Mouse (Mus musculus): ENCODE measurements around the gene Asrgl1. TPM values are rescaled to one million over a fixed set of nuclear protein-coding genes. Genes with fewer than 3 reads are reported as not detected.
A peak's percentile ranks its signal among the peaks of the same experiment; 100 is the strongest.

The Asrgl1 gene
- polyA plus RNA-seq, 1 experiment = 3.3 TPM

GRCm38 (mm10) chr19:9074424-9074823, 61.0 kb downstream of the Asrgl1 start:
- peaks cover 43% of the 10 kb centered on the region for H3K4me1 ChIP-seq (ENCODE audit: control insufficient read depth, insufficient read depth, low read length)
- TF ChIP-seq POLR2A (IDR thresholded peaks at IDR 0.05; ENCODE audit: low read depth, low read length) (no peak), CTCF (IDR thresholded peaks at IDR 0.05; ENCODE audit: borderline replicate concordance, insufficient read depth, low read length) (no peak)
- H3K4me3 ChIP-seq (ENCODE audit: insufficient read depth, low read length) = no peak overlapping the region
- peak overlapping the region; percentile 96 for H3K27ac ChIP-seq (ENCODE audit: insufficient read depth, low read length)

GRCm38 (mm10) chr19:9073776-9074411, 61.5 kb downstream of the Asrgl1 start:
- Histone ChIP-seq H3K4me1 (ENCODE audit: control insufficient read depth, insufficient read depth, low read length) (peaks cover 39% of the 10 kb centered on the region), H3K4me3 (ENCODE audit: insufficient read depth, low read length) (no peak overlapping the region), H3K27ac (ENCODE audit: insufficient read depth, low read length) (peak overlapping the region; percentile 96)
- TF ChIP-seq POLR2A (IDR thresholded peaks at IDR 0.05; ENCODE audit: low read depth, low read length) = no peak
- TF ChIP-seq CTCF (IDR thresholded peaks at IDR 0.05; ENCODE audit: borderline replicate concordance, insufficient read depth, low read length) = no peak

GRCm38 (mm10) chr19:9072157-9072530, 63.3 kb downstream of the Asrgl1 start:
- Histone ChIP-seq H3K27ac (ENCODE audit: insufficient read depth, low read length) (peak overlapping the region; percentile 83), H3K4me3 (ENCODE audit: insufficient read depth, low read length) (no peak overlapping the region), H3K4me1 (ENCODE audit: control insufficient read depth, insufficient read depth, low read length) (peaks cover 36% of the 10 kb centered on the region)
- TF ChIP-seq CTCF (IDR thresholded peaks at IDR 0.05; ENCODE audit: borderline replicate concordance, insufficient read depth, low read length) (no peak), POLR2A (IDR thresholded peaks at IDR 0.05; ENCODE audit: low read depth, low read length) (no peak)

GRCm38 (mm10) chr19:9071456-9072156, 63.8 kb downstream of the Asrgl1 start:
- H3K27ac ChIP-seq (ENCODE audit: insufficient read depth, low read length) = peak overlapping the region; percentile 83
- TF ChIP-seq POLR2A (IDR thresholded peaks at IDR 0.05; ENCODE audit: low read depth, low read length) (no peak), CTCF (IDR thresholded peaks at IDR 0.05; ENCODE audit: borderline replicate concordance, insufficient read depth, low read length) (no peak)
- H3K4me1 ChIP-seq (ENCODE audit: control insufficient read depth, insufficient read depth, low read length) = peaks cover 31% of the 10 kb centered on the region
- no peak overlapping the region for H3K4me3 ChIP-seq (ENCODE audit: insufficient read depth, low read length)

- Histone ChIP-seq H3K27ac (ENCODE audit: insufficient read depth, low read length) (peak overlapping the region; percentile 83), H3K4me3 (ENCODE audit: insufficient read depth, low read length) (no peak overlapping the region)
- TF ChIP-seq CTCF (IDR thresholded peaks at IDR 0.05; ENCODE audit: borderline replicate concordance, insufficient read depth, low read length) (no peak), POLR2A (IDR thresholded peaks at IDR 0.05; ENCODE audit: low read depth, low read length) (no peak)
Measured at GRCm38 (mm10) chr19:9070316-9070715, 65.1 kb downstream of the Asrgl1 start.

GRCm38 (mm10) chr19:9069687-9070307, 65.6 kb downstream of the Asrgl1 start:
- TF ChIP-seq CTCF (IDR thresholded peaks at IDR 0.05; ENCODE audit: borderline replicate concordance, insufficient read depth, low read length) = no peak
- TF ChIP-seq POLR2A (IDR thresholded peaks at IDR 0.05; ENCODE audit: low read depth, low read length) = no peak
- peak overlapping the region; percentile 83; the same call in 1 of the 2 replicates for H3K27ac ChIP-seq (ENCODE audit: insufficient read depth, low read length)

More at GRCm38 (mm10) chr19:9070316-9070715, 65.1 kb downstream of the Asrgl1 start:
- peaks cover 37% of the 10 kb centered on the region for H3K4me1 ChIP-seq (ENCODE audit: control insufficient read depth, insufficient read depth, low read length)

GRCm38 (mm10) chr19:9067292-9067691, 68.1 kb downstream of the Asrgl1 start:
- no peak overlapping the region for H3K27ac ChIP-seq (ENCODE audit: insufficient read depth, low read length)
- peaks cover 22% of the 10 kb centered on the region for H3K4me1 ChIP-seq (ENCODE audit: control insufficient read depth, insufficient read depth, low read length)
- no peak overlapping the region for H3K4me3 ChIP-seq (ENCODE audit: insufficient read depth, low read length)
- TF ChIP-seq CTCF (IDR thresholded peaks at IDR 0.05; ENCODE audit: borderline replicate concordance, insufficient read depth, low read length) (no peak), POLR2A (IDR thresholded peaks at IDR 0.05; ENCODE audit: low read depth, low read length) (no peak)

More at GRCm38 (mm10) chr19:9069687-9070307, 65.6 kb downstream of the Asrgl1 start:
- Histone ChIP-seq H3K4me3 (ENCODE audit: insufficient read depth, low read length) (no peak overlapping the region), H3K4me1 (ENCODE audit: control insufficient read depth, insufficient read depth, low read length) (peaks cover 33% of the 10 kb centered on the region)

- TF ChIP-seq POLR2A (IDR thresholded peaks at IDR 0.05; ENCODE audit: low read depth, low read length) = no peak
- TF ChIP-seq CTCF (IDR thresholded peaks at IDR 0.05; ENCODE audit: borderline replicate concordance, insufficient read depth, low read length) = no peak
- peak overlapping the region; percentile 63 for H3K27ac ChIP-seq (ENCODE audit: insufficient read depth, low read length)
- H3K4me3 ChIP-seq (ENCODE audit: insufficient read depth, low read length) = no peak overlapping the region
Measured at GRCm38 (mm10) chr19:9065621-9066561, 69.5 kb downstream of the Asrgl1 start.

GRCm38 (mm10) chr19:9063831-9064230, 71.6 kb downstream of the Asrgl1 start:
- Histone ChIP-seq H3K4me3 (ENCODE audit: insufficient read depth, low read length) (no peak overlapping the region), H3K4me1 (ENCODE audit: control insufficient read depth, insufficient read depth, low read length) (peaks cover 14% of the 10 kb centered on the region), H3K27ac (ENCODE audit: insufficient read depth, low read length) (no peak overlapping the region)
- TF ChIP-seq POLR2A (IDR thresholded peaks at IDR 0.05; ENCODE audit: low read depth, low read length) (no peak), CTCF (IDR thresholded peaks at IDR 0.05; ENCODE audit: borderline replicate concordance, insufficient read depth, low read length) (no peak)

More at GRCm38 (mm10) chr19:9065621-9066561, 69.5 kb downstream of the Asrgl1 start:
- peaks cover 14% of the 10 kb centered on the region for H3K4me1 ChIP-seq (ENCODE audit: control insufficient read depth, insufficient read depth, low read length)
